Mouse (Mus musculus): ENCODE measurements around the gene Rbpj. TPM values are rescaled to one million over a fixed set of nuclear protein-coding genes. Genes with fewer than 3 reads are reported as not detected.

Rbpj gene
- 25.9 and 28.2 TPM in 2 replicates for polyA plus RNA-seq (2015; fragmentation: Nextera tagmentation; extraction: Ambion mirVana)

- H3K4me1 ChIP-seq (replicated peaks; ENCODE audit: insufficient read depth, low read length), result 0 out of 2 replicates have a peak, but pooled peaks cover 3% of the 10 kb centered on the region
- H3K36me3 ChIP-seq (ENCODE audit: insufficient read depth, low read length), result no peaks in the 10 kb centered on the region
- TF ChIP-seq CTCF (IDR thresholded peaks at IDR 0.05; ENCODE audit: low read depth), result no peak
- DNase-seq (ENCODE audit: low spot score) (no peak), ATAC-seq (replicated peaks; ENCODE audit: low FRiP score, low read depth) (no peak)
- H3K9ac ChIP-seq (ENCODE audit: low read depth, low read length), result no peak within 1 kb of the TSS
- WGBS, result 85% methylated on average over 9 of the region's 9 CpGs
- no peaks in the 10 kb centered on the region for H3K27me3 ChIP-seq (ENCODE audit: insufficient read depth, low read length)
- no peak within 1 kb of the TSS for H3K27ac ChIP-seq
- H3K9me3 ChIP-seq (replicated peaks; ENCODE audit: low read length), result no peaks in the 10 kb centered on the region
- no peak within 1 kb of the TSS for H3K4me2 ChIP-seq (ENCODE audit: low read length)
- H3K4me3 ChIP-seq (replicated peaks; ENCODE audit: low read depth, low read length), result no peak within 1 kb of the TSS
These were observed at the start of gene Rbpj for GRCm38 (mm10) chr5:53465883-53466282. Gene Rbpj (plus strand): TSS chr5:53466152.

- Histone ChIP-seq H3K4me2 (ENCODE audit: low read length) (no peak overlapping the region), H3K9me3 (replicated peaks; ENCODE audit: low read length) (no peaks in the 10 kb centered on the region), H3K36me3 (ENCODE audit: insufficient read depth, low read length) (no peaks in the 10 kb centered on the region), H3K4me3 (replicated peaks; ENCODE audit: low read depth, low read length) (no peak overlapping the region), H3K27ac (no peak overlapping the region), H3K4me1 (replicated peaks; ENCODE audit: insufficient read depth, low read length) (no peaks in the 10 kb centered on the region), H3K27me3 (ENCODE audit: insufficient read depth, low read length) (no peaks in the 10 kb centered on the region), H3K9ac (ENCODE audit: low read depth, low read length) (no peak overlapping the region)
- DNase-seq (ENCODE audit: low spot score), result no peak
- ATAC-seq (replicated peaks; ENCODE audit: low FRiP score, low read depth), result no peak
- no peak for TF ChIP-seq CTCF (IDR thresholded peaks at IDR 0.05; ENCODE audit: low read depth)
- 80% methylated on average over 1 of the region's 1 CpGs for WGBS
These were observed 45.2 kb upstream of the Rbpj start for GRCm38 (mm10) chr5:53420777-53421176.

GRCm38 (mm10) chr5:53421291-53421690 is 44.7 kb upstream of the Rbpj start:
- Histone ChIP-seq H3K27me3 (ENCODE audit: insufficient read depth, low read length) (no peaks in the 10 kb centered on the region), H3K4me2 (ENCODE audit: low read length) (no peak overlapping the region), H3K9me3 (replicated peaks; ENCODE audit: low read length) (no peaks in the 10 kb centered on the region), H3K9ac (ENCODE audit: low read depth, low read length) (no peak overlapping the region), H3K4me1 (replicated peaks; ENCODE audit: insufficient read depth, low read length) (no peaks in the 10 kb centered on the region), H3K36me3 (ENCODE audit: insufficient read depth, low read length) (no peaks in the 10 kb centered on the region), H3K4me3 (replicated peaks; ENCODE audit: low read depth, low read length) (no peak overlapping the region), H3K27ac (no peak overlapping the region)
- no peak for TF ChIP-seq CTCF (IDR thresholded peaks at IDR 0.05; ENCODE audit: low read depth)
- WGBS, result 61% methylated on average over 4 of the region's 4 CpGs
- DNase-seq (ENCODE audit: low spot score) (no peak), ATAC-seq (replicated peaks; ENCODE audit: low FRiP score, low read depth) (no peak)

- no peaks in the 10 kb centered on the region for H3K9me3 ChIP-seq (replicated peaks; ENCODE audit: low read length)
- H3K27me3 ChIP-seq (ENCODE audit: insufficient read depth, low read length), result no peaks in the 10 kb centered on the region
- no peak overlapping the region for H3K4me2 ChIP-seq (ENCODE audit: low read length)
- ATAC-seq (replicated peaks; ENCODE audit: low FRiP score, low read depth) (no peak), DNase-seq (ENCODE audit: low spot score) (no peak)
- H3K9ac ChIP-seq (ENCODE audit: low read depth, low read length), result no peak overlapping the region
- no peak overlapping the region for H3K4me3 ChIP-seq (replicated peaks; ENCODE audit: low read depth, low read length)
- no peaks in the 10 kb centered on the region for H3K36me3 ChIP-seq (ENCODE audit: insufficient read depth, low read length)
- H3K27ac ChIP-seq, result no peak overlapping the region
- TF ChIP-seq CTCF (IDR thresholded peaks at IDR 0.05; ENCODE audit: low read depth), result no peak
- 67% methylated on average over 4 of the region's 4 CpGs for WGBS
- no peaks in the 10 kb centered on the region for H3K4me1 ChIP-seq (replicated peaks; ENCODE audit: insufficient read depth, low read length)
These were observed 38.5 kb upstream of the Rbpj start for GRCm38 (mm10) chr5:53427411-53427810.

GRCm38 (mm10) chr5:53429683-53430477 is 36.1 kb upstream of the Rbpj start:
- Histone ChIP-seq H3K4me3 (replicated peaks; ENCODE audit: low read depth, low read length) (no peak overlapping the region), H3K36me3 (ENCODE audit: insufficient read depth, low read length) (no peaks in the 10 kb centered on the region), H3K9ac (ENCODE audit: low read depth, low read length) (no peak overlapping the region), H3K4me2 (ENCODE audit: low read length) (no peak overlapping the region), H3K4me1 (replicated peaks; ENCODE audit: insufficient read depth, low read length) (no peaks in the 10 kb centered on the region), H3K27ac (no peak overlapping the region), H3K9me3 (replicated peaks; ENCODE audit: low read length) (no peaks in the 10 kb centered on the region), H3K27me3 (ENCODE audit: insufficient read depth, low read length) (no peaks in the 10 kb centered on the region)
- 73% methylated on average over 10 of the region's 10 CpGs for WGBS
- no peak for TF ChIP-seq CTCF (IDR thresholded peaks at IDR 0.05; ENCODE audit: low read depth)
- peak; percentile 32 for DNase-seq (ENCODE audit: low spot score)
- ATAC-seq (replicated peaks; ENCODE audit: low FRiP score, low read depth), result no peak

- DNase-seq (ENCODE audit: low spot score), result no peak
- no peak overlapping the region for H3K9ac ChIP-seq (ENCODE audit: low read depth, low read length)
- no peak for ATAC-seq (replicated peaks; ENCODE audit: low FRiP score, low read depth)
- H3K9me3 ChIP-seq (replicated peaks; ENCODE audit: low read length), result no peaks in the 10 kb centered on the region
- WGBS, result 70% methylated on average over 4 of the region's 4 CpGs
- no peaks in the 10 kb centered on the region for H3K36me3 ChIP-seq (ENCODE audit: insufficient read depth, low read length)
- TF ChIP-seq CTCF (IDR thresholded peaks at IDR 0.05; ENCODE audit: low read depth), result no peak
- H3K4me2 ChIP-seq (ENCODE audit: low read length), result no peak overlapping the region
- no peak overlapping the region for H3K4me3 ChIP-seq (replicated peaks; ENCODE audit: low read depth, low read length)
- H3K27me3 ChIP-seq (ENCODE audit: insufficient read depth, low read length), result no peaks in the 10 kb centered on the region
- H3K27ac ChIP-seq, result no peak overlapping the region
- H3K4me1 ChIP-seq (replicated peaks; ENCODE audit: insufficient read depth, low read length), result no peaks in the 10 kb centered on the region
These were observed 33.5 kb upstream of the Rbpj start for GRCm38 (mm10) chr5:53432451-53432850.

Data from kidney, postnatal 0 days (tissue).